Mouse (Mus musculus): ENCODE results near the gene Dnase1l3.

The Dnase1l3 gene

DNA sequence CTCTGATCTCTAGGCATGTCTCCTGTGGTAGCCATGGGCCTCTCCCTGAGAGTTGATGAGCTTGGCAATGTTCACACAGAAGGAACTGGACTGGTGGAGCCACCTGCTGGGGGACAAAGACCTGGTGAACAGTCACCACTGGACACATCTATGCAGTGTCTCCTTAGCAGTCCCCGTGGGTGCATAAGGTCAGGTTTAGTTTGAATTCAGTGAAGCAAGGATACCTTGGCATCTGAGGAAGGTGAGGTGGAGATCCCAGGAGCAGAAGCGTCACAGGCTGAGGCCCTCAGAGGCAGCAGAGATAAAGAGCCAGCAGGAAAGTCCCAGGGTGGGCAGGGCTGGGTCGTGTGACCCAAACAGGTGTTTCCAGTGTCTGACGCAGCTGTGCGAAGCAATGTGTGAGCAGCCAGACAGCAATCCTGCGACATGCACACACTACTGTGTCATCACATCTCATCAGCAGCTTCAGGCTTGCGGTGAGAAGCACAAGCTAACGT lies at the start of gene Dnase1l3:
Gene Dnase1l3, minus strand, starts transcription at position 303 of the 497 bp plus-strand sequence.
- no peak for DNase-seq (ENCODE audit: extremely low spot score, low read depth, low spot score)

DNA sequence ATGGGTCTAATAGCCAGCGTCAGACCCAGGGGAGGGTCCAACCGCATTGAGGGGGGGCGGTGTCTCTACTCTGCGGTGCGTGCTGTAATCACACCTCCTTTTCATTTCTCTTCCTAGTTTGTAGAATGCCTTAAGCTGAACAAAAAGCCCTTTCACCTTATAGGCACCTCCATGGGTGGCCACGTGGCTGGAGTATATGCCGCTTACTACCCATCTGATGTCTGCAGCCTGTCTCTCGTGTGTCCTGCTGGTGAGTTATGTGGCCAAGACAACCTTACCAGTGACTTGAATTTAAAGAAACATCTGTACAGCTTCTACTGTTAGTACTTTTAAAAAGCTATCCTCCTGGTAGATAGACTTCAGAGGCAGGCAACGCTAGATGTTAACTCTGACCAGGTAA lies 48.2 kb upstream of the Dnase1l3 start:
- DNase-seq (ENCODE audit: extremely low spot score, low read depth, low spot score): no peak

DNA sequence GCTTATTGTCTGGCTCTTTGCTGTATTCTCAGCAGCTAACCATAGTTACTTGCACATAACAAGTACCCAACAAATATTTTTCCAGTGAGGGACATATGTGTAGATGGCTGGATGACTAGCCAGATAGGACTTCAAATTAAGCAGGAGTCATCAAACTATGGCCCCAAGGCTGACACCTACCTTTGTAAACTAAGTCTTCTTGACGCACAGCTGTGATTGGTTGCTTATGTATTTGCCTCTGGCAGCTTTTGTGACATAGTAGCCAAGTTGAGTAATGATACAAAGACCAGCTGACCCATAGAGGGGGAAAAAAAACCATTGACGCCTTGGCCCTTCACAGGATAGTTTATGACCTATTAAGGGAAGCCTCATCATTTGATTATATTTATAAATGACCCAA lies 47.7 kb upstream of the Dnase1l3 start:
- DNase-seq (ENCODE audit: extremely low spot score, low read depth, low spot score): no peak

DNA sequence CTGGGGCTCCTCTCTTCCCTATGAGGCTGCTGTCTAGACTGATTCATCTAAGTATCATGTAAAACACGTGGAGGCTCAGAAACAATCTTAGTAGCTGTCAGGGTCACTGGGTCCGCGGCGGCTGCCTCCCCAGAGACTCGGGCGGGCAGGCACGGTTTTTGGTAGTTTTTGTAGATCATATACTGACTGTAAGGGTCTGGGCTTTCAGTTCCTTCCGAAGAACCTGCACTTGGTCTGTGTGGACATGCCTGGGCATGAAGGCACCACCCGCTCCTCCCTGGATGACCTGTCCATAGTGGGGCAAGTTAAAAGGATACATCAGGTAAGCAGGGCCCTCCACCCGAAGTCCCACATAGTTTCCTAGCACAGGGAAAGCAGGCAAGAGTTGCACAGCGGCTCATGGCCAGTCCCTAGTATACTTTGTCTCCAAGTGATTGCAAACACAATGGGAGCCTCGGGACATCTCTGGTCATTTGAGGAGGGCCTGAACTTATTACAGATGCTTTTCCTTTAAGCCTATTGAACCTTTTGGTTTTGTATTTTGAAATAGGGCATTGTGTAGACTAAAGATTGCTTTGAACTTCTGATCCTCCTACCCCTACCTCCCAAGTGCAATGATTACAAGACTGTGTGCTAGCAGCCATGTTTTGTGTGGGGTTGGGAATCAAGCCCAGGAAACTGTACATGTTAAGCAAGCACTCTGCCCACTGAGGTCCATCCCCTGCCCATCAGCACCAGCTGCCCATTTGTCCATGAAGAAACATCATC lies 46.7 kb upstream of the Dnase1l3 start:
- no peak for DNase-seq (ENCODE audit: extremely low spot score, low read depth, low spot score)

DNA sequence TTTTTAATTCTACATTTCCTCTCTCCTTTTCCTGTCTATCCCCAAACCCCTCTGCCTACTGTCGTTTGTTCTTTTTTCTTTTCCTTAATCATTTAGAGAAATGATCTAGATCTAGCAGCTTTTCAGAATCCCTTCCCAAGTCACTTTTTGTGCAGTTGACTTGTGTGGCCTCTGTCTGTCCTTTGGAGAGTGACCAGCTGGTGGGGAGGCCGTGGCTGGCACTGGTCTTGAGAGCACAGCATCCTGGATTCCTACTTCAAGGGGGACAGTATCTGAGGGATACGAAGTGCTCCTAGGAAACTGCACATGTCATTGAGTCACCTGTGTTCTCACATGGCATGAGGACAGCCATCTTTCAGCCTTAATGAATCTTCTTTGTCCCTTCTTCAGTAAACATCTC lies 45.8 kb upstream of the Dnase1l3 start:
- DNase-seq (ENCODE audit: extremely low spot score, low read depth, low spot score): no peak

DNA sequence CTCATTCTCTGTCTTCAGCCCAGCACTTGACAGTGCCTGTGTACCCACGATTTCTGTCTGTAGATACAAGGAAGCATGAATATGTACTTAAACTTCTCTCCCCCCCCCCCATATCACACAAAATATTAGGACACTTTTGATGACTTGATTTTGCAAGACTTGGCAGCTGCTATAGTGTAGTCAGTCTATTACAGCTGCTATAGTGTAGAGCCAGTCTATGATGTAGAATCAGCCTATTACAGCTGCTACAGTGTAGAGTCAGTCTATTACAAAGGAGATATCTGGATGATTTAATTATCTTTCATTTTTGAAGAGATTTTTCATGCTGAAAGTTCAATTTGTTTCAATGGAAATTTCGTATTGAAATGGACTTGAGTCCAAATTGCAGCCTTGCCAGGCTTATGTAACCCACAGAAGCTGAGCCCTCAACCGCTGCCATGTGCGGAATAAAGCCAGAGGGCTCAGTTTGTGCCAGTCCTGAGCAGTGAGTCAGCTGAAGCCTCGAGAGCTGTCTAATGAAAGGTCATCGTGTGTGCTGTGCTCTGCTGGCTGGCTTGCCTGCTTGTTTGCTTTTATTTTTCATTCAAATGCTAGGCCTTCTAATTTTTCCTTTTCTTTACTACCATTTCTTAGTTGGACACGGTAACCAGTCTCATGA lies 44.5 kb upstream of the Dnase1l3 start:
- DNase-seq (ENCODE audit: extremely low spot score, low read depth, low spot score): no peak

DNA sequence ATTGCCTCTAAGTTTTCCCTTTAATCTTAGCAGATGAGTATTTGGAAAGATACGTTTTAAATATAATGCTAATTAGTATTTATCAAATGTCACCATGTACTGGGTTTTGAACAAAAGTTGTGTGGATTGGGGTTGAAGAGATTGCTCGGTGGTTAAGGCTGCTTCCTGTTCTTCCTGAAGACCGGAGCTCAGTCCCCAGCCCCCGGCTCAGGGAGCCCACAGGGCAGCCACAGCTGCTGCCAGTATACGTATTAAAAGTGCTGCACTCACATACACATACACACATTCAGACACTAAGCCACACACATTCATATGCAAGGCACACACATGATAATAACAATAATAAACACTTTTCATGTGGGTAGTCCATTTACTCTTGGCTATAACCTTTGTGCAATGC lies 43.8 kb upstream of the Dnase1l3 start:
- DNase-seq (ENCODE audit: extremely low spot score, low read depth, low spot score): no peak

DNA sequence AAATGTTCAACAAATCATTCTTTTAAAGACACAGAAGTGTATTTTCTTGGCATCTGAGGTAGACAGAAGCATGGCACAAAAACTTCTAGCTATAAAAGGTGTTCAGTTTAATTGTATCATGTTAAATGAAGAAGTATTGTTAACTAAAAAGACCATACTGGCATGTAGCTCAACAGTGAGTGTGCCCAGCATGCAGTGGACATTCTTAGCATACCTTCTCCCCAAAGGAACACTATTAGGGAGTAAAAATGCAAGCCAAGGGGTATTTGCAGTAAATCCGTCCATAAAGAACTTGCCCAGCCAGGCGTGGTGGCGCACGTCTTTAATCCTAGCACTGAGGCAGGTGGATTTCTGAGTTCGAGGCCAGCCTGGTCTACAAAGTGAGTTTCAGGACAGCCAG lies 42.0 kb upstream of the Dnase1l3 start:
- no peak for DNase-seq (ENCODE audit: extremely low spot score, low read depth, low spot score)

DNA sequence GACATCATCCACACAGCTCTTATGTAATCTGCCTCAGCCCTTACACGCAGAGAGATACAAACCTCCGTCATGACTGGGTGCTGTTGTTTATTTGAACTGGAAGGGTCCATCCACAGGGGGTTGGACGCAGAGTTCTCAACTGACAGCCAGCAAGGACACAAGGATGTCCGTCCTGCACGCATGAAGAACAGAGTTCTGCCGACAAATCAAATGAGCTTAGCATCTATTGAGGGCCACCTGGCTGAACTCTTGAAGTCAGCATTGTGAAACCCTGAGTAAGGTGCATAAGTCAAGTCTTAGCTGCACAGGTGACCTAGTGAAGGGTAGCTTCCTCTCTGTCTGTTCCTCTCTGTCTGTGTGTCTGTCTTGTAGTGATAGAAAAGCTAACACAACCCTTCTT lies 41.6 kb upstream of the Dnase1l3 start:
- DNase-seq (ENCODE audit: extremely low spot score, low read depth, low spot score): no peak

DNA sequence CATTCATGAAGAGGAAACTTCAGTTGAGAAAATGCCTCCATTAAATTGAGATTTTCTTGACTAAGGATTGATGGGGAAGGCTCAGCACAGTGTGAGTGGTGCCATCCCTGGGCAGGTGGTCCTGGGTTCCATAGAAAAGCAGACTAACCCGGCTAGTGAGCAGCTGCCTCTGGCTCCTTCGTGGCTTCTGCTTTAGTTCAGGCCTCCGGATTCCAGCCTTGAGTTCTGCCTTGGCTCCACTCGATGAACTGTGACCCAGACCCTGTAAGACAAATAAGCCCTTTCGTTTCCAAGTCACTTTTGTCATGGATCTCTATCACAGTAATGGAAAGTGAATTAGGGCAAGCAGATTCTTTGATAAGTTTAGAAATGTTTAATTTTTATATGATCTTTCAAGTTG lies 40.2 kb upstream of the Dnase1l3 start:
- DNase-seq (ENCODE audit: extremely low spot score, low read depth, low spot score): no peak

DNA sequence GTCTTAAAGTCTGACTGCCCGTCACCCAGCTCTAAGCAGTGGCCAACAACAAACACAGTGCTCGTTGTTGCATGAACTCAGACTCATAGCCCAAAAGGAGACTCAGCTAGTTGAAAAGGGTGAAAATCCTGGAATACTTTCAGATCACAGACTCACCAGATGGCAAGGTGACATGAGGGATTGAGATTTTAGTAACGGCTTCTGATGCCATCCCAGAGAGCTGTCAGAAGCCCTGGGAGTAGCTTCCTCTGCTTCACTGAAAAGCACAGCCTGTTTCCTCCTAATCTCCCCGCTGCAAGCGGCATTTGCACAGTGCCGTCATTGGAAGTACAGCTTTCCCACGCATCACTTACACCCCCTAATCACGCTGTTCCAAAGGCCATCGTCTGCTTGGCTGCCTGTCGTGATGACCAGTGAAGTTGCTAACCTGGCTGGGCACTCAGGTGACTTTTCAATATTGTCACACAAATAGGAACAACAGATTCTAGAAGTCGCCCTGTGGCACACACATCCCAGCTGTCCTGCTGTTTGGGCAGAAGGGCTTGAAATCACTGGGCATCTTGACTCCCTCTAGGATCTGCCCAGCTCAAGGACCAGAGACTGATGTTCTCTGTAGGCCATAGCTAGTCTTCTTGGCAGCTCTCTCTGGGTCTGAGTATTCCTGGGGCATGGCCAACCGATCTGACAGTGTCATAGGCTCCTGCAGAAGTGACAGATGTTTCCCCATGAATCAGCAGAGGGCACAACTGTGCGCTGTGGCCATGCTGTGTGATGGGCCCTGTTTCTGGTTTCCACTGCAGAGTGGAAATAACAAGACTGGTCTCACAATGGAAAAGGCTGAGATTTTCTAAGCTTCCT lies 37.9 kb upstream of the Dnase1l3 start:
- DNase-seq (ENCODE audit: extremely low spot score, low read depth, low spot score): no peak

DNA sequence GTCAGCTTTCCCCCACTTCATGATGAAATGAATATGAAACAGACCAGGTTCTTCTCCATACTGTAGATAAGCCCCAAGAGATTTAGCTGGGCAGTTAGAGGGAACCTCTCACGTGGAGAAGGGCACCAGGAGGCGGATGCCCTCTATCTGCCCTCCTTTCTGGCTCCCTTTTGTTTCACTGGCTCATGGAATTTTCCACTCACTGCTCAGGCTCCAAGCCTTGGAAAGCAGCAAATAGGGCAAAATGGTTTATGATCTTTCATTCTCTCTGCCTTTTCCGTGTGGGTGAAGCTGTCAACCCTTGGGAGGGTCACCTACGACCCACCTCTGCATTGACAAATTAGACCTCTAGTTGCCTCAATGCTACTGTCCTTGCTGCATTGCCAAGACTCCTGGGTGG lies 36.2 kb upstream of the Dnase1l3 start:
- no peak for DNase-seq (ENCODE audit: extremely low spot score, low read depth, low spot score)

DNA sequence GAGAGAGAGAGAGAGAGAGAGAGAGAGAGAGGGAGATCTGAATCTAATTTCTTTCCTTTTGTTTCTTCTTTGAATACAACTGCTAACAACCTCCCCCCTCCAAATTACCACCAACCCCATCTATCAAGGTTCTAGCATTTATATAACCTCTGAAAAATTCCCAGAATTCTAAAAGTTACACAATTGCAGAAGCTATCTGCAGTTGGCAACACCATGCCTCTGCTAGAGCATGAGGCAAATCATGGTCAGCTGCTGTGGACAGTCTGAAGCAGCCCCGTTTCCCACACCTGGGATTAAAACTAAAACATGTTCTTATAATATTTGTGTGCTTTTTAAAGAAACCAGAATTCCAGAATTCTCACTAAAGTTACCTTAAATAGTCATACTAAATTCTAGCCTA lies 35.4 kb upstream of the Dnase1l3 start:
- DNase-seq (ENCODE audit: extremely low spot score, low read depth, low spot score): no peak

DNA sequence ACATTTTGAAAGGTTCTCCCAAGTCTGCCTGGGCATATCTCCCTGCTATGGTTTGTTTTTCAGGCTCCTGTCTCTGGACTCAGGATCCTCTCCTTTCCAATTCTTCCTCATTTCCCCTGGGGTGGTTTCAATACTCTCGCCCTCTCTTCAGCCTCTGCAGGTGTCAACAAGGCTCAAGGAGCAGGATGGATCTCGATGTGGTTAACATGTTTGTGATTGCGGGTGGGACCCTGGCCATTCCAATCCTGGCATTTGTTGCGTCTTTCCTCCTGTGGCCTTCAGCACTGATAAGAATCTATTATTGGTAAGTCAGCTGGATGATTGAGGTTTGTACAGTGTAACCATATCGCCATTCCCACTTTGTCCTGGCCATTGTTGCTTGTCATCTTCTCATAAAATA lies 33.7 kb upstream of the Dnase1l3 start:
- DNase-seq (ENCODE audit: extremely low spot score, low read depth, low spot score): no peak

DNA sequence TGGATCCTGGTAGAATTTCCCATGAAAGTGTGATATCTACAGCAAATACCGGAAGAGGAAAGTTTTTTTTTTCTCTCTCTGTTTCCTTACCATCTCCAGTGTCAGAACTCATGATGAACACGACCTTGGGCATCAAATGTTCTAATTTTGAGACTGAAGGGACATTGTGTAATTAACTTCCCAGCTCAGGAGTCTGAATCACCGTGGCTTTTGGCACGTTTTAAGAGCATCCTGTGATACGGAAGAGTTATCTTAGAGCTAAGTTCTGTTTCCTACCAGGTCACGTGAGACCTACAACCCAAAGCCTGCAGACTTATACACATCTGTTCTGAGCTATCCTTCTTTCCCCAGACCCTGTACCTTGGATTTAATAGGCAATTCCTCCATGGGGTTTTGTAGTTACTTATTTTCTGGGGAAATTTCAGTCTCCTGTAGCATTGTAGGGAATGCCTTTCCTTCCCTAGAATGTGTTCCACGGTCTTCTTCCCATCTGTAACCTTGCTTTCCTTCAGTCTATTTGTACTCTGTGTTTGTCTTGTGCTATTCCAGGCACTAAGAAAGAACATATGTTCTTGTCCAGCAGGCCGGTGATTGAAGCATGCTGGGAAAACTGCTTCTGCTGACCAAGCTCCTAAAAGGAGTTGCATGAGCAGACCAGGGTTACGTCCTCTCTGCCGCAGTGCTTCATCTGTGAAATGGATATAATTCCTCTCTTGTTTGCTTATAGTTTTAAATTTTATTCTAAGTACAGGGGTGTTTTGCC lies 32.6 kb upstream of the Dnase1l3 start:
- no peak for DNase-seq (ENCODE audit: extremely low spot score, low read depth, low spot score)

DNA sequence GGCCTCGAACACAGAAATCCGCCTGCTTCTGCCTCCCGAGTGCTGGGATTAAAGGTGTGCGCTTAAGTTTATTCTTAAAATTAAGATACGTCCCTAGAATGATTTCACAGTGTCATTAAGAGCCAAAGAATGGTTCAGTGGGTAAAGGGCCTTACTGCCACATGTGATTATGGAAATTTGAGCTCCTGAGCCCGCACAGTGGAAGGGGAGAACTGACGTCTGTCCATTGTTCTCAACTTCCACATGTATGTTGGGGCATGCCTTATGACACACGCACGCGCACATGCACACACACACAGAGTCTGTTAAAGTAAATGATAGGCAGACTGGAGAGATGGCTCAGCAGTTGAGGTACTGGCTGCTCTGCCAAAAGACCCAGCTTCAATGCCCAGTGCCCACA lies 30.6 kb upstream of the Dnase1l3 start:
- no peak for DNase-seq (ENCODE audit: extremely low spot score, low read depth, low spot score)

DNA sequence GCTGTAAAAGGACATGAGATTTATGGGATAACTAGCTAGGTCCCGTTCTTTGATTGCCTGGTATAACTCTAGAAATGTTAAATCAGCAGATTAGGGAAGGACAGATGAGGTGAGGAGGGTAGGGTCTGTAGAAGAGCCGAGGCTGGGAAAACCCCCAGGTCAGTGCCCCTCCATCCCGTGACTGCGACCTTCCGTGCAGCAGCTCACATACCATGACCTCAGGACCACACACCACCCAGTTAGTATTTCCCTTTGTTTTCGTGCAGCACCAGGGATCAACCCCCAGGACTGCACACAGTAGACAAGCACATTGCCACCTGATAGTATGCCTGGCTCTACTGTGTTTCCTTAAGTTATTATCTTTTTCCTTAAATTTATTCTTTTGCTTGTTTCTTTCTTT lies 30.1 kb upstream of the Dnase1l3 start:
- no peak for DNase-seq (ENCODE audit: extremely low spot score, low read depth, low spot score)

DNA sequence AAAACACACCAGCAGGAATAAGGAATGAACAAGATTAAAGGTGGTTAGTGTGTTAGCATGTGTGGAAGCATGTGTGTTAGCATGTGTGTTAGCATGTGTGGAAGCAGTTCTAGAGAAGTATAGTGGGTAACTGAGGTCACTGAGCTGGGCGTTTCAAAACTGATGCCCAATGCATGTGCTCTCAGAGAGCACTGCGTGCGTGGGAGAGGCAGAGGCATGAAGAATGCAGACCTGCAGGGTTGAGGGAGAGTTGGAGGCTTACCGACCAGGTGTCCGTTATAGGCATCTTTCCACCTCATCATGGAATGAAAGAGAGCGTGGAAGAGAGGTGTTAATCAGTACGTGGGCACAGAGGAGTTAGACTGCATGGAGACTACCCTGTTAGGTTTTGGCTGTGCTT lies 26.2 kb upstream of the Dnase1l3 start:
- no peak for DNase-seq (ENCODE audit: extremely low spot score, low read depth, low spot score)

DNA sequence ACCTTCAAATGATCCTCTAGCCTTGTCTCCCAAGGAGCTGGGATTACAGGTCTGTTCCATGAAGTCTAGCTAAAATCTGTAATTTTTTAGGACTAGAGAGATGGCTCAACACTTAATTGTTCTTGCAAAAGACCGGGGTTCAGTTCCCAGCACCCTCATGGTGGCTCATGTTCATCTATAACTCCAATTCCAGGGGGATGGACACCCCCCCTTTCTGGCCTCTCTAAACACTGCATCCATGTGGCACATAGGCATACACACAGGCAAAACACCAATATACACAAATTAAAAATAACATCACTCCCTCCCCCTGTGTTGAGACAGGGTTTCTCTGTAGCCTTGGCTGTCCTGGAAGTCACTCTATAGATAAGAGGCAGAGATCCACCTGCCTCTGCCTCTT lies 25.6 kb upstream of the Dnase1l3 start:
- DNase-seq (ENCODE audit: extremely low spot score, low read depth, low spot score): no peak

DNA sequence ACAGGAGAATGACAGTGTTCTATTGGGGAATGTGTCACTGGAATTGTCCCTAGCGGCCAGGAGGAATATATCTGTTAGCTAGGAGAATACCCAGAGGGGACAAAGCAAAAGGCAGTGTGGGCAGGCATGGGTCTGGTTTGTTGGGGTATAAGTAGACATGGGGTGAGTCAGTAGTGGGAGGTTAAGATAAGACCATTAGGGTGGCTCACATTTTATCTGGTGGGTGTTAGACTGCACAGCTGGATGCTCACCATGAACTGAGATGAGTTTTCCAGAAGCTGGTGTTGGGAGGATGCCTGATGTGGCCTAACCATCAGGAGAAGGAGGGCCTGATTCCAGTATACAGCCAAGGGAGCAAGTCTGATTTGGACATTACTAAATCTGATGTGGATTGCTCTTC lies 22.6 kb upstream of the Dnase1l3 start:
- no peak for DNase-seq (ENCODE audit: extremely low spot score, low read depth, low spot score)

DNA sequence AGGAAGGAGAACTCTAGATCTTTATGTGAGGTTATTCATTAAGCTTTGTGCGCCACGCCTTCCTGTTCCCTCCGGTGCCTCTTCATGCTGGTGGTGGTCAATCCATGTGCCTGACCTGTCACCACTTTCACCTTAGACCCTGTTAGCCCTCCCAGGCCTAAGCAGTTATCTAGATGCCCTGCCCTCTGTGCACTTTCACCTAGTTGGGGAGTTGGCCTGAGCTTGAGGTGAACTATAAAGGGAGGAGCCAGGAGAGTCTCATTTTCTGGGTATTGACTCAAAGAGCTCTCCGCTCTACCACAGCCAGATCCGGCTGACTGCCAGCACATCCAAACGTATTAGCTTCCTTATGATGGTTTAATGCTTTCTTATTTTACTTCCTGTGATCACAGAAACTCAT lies 21.9 kb upstream of the Dnase1l3 start:
- DNase-seq (ENCODE audit: extremely low spot score, low read depth, low spot score): no peak
